Mouse (Mus musculus) cerebellum, postnatal 25 days (tissue): Measurements from ENCODE around the gene Fat3.

Source experiments
- DNase-seq, 2 experiments: peaks; one replicate each; pipeline ENCODE4 v3.0.0; 2021; ENCODE audit warnings: mixed read lengths in 2 of 2

The Fat3 gene

GRCm38 (mm10) chr9:15994762-15995161 lies 506.3 kb downstream of the Fat3 start:
- DNase-seq = no peak

- no peak for DNase-seq
Measured at GRCm38 (mm10) chr9:15994177-15994576, 506.9 kb downstream of the Fat3 start.

- DNase-seq = no peak
Measured at GRCm38 (mm10) chr9:15992158-15992846, 508.8 kb downstream of the Fat3 start.

- peak; percentile 22 to 23 for DNase-seq
Measured at GRCm38 (mm10) chr9:15978317-15978716, 522.8 kb downstream of the Fat3 start.

- DNase-seq = peak in 1 of 2 experiments; percentile 28
Measured at GRCm38 (mm10) chr9:15976959-15977663, 524.0 kb downstream of the Fat3 start.

GRCm38 (mm10) chr9:15975999-15976398 lies 525.1 kb downstream of the Fat3 start:
- no peak for DNase-seq

- peak; percentile 27 to 46 for DNase-seq
Measured at GRCm38 (mm10) chr9:15972201-15972600, 528.9 kb downstream of the Fat3 start.

DNA sequence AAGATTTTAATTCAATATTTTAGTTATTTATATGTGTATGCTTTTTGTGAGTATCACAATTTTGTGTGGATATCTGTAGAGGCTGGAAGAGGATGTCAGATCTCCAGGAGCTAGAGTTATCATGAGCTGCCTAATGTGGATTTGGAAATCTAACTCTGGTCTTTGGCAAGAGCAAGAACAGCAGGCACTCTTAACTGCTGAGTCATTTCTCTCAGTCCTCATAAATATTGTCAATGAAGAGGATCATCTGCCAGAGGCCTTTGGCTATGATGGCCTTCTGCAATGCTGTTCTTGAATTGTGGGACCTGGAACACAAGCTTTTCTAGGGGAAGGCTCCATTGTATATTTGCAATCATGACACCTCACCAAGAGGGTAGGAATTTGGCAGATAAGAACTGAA lies 529.7 kb downstream of the Fat3 start:
- DNase-seq = no peak

GRCm38 (mm10) chr9:15964198-15964597 lies 536.9 kb downstream of the Fat3 start:
- no peak for DNase-seq

- DNase-seq = no peak
Measured at GRCm38 (mm10) chr9:15962886-15963285, 538.2 kb downstream of the Fat3 start.

GRCm38 (mm10) chr9:15958224-15958787 lies 542.8 kb downstream of the Fat3 start:
- no peak for DNase-seq

DNA sequence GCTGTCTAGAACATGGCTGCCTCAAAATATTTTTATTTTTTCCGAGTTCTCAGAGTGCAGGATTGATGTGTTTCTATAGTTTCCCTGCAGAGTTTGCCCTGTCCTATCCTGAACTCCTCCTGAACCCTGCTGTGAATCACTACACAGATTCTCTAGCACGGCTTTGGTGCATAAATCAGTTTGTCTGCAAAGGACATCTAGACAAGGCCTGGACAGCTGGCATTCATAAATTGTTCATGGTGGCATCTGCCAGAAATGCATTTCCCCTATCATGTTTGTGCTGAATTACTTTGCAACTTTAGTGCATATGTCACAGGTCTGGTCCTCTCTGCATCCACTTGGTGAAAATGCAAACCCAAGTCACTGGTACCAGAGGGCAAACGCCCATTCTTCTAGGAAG lies 543.3 kb downstream of the Fat3 start:
- DNase-seq = no peak

GRCm38 (mm10) chr9:15955147-15955782 lies 545.8 kb downstream of the Fat3 start:
- DNase-seq = no peak

DNA sequence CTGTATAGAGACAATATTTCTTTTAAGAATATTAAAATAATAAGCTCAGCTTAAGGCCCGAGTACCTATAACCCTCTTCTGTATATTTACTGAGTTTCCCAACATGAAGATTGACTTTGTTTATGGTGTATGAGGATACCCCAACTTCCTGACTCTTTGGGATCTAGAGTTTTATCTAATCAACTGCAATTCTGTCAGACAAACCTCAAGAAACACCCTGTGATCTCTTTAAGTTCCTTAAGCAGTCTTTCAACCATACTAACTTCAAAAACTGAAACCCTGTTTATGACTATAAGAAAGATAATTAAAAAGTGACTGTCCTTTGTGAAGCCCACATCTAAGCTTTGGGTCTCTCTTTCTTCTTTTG lies 546.8 kb downstream of the Fat3 start:
- no peak for DNase-seq

DNA sequence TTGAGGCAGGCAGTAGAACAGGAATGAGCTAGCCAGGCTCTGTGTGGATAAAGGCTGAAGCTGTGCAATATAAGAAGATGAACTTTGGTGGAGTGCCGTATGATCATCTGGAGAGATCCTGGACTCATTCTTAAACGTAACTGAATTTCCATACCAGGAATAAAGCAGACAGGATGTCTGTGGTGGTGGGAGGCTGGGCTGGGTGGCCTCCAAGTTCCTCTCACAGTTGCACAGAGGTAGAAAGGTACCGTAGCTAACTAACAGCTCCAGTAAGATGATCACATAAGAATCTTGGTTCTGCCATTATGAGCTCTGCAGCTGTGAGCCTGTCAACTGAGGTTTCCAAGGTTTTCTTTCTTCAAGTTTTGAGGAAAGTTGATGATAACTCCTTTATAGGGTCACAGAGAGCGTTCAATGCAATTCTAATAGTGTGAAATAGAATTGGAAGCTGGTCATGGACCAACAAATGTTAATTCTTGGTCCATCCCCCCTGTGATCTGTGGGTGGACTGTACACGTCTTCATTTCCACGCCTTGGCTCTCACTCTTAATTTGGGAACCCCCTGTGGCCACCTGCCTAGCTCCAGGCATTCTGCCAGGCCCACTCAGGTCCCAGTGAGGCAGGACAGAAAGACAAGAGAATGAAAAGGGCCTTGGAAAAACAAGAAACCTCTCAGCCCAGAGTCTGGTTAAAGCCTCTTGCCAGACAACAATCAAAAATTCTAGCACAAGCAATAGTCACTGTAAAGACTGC lies 547.3 kb downstream of the Fat3 start:
- peak in 1 of 2 experiments; percentile 14 for DNase-seq

DNA sequence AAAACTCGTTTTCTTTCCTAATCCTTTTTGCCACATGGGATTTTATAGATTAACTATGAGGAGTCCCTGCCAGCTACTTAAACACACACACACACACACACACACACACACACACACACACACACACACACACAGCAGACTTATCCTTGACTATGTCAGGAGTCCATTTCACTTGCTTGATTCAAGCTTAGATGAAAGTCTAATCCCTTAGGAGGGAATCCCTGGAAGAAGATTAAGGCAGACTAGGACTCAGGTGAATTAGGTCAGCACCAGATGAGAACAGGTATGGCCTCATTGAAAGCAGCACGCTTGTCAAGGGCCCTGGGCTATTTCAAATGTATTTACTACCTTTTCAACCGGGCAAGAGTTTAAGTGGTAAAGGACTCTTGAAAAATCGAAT lies 553.0 kb downstream of the Fat3 start:
- no peak for DNase-seq

DNA sequence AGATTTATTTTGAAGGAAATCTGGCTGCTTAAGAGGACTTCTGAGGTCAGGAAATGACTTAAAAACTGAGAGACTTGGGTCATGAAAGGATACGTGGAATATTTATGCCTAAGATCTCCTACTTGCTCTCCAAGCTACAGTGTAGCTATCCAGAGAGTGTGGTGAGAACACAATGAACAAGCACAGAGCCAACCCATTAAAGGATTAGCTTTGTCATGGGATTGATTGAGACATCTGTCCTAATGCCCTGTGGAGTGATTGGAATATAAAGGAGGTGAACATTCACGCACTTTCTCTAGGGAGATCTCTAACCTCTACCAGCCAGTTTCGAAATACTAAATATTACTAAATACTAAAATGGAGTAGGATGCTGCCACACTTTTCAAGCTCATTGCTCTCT lies 556.9 kb downstream of the Fat3 start:
- no peak for DNase-seq

- DNase-seq = no peak
Measured at GRCm38 (mm10) chr9:15943486-15944153, 557.5 kb downstream of the Fat3 start.

DNA sequence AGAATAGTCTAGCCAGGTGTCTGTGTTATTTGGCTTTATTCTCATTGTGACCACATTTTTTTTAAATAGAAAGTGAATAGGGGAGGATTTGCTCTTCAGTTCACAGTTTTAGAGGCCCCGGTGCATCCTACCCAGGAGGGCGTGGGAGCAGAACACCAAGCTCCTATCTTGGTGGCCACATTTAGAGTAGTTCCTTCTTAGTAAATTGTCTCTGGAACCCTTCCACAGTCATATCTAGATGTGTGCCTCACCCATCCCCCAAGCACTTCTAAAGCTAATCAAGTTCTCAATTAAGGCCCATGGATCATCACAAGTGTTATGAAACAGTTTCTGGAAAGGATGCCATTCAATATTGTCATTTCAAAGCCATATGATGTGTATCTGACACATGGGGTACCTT lies 559.3 kb downstream of the Fat3 start:
- DNase-seq = no peak

DNA sequence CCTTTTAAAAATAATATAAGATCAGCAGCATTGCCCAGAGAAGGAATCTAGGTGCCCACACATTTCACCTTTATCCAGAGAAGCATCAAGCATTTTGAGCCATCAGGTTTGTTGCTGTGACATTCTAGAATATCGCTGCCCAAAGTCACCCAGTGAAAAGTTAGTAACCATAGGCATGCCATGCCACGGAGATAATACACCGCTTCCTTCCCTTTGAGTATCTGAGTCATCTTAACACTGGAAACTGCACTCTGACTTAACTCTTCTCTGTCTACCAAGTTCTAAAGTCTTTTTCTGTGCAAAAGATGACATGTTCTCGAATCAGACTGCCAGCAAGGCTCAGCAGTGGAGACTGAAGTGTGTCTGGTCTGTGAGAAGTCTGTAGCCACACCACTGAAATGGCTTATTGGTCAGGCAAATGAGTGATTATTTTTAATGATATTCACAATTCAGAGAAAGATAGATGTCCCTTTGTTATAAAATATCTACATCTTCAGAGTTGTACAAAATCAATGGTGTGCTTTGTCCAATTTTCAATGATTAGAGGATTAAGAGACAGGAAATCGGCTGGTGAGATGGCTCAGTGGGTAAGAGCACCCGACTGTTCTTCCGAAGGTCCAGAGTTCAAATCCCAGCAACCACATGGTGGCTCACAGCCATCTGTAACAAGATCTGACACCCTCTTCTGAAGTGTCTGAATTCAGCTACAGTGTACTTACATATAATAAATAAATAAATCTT lies 560.0 kb downstream of the Fat3 start:
- DNase-seq = no peak

DNA sequence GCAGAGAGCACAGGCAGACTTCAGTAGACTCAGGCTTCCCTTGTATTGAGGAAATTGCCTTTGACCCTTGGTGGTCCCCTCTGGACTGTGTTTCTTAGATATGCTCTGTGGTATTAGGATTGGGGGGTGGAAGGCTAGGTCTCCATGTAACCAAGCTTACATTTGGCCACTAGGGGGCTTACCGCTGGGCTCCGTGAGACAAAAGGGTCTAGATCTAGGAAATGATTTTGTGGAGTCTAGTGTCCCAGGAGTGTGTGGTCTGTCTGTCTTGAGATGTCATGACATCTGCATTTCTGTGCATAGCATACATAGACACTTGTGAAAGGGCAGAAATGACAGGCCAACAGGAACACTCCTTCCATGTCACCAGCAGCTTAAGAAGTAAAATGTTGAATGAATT lies 561.5 kb downstream of the Fat3 start:
- DNase-seq = peak in 1 of 2 experiments; percentile 19
